Mouse (Mus musculus): ENCODE measurements around the gene Tescl.

Gene Tescl

DNA sequence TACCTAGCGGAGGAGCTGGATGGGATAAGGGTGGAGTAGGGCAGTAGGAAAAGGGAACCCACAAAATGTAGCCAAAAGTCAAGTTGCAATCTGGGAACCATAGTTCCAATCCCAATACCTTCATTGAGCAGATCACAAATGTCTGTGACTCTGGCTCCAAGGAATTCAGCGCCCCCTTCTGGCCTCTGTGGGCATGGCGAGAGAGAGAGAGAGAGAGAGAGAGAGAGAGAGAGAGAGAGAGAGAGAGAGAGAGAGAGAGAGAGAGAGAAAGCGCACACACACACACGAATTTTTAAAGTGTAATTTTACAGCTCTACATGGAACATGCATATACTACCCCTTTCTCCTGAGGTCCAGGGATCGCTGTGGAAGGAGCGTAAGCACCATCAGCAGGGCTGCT lies 29.5 kb upstream of the Tescl start:
- no peak for DNase-seq (ENCODE audit: low read depth, low spot score)

DNA sequence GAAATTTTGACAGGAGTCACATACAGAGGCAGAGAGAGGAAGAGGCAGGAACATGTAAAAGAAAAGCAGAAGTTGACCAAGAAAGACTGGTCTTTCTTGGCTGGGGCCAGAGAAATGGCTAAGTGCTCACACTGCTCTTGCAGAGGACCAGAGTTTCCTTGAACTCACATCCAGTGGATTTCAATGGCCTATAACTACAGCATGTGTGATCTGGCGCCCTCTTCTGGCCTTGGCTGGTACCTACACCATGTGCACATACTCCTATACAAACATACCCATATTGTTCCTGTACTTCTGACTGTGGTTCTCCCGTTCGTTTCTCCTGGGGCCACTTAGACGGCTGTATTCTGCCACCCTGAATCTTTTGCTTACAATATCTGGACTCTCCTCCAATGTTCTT lies 27.3 kb upstream of the Tescl start:
- no peak for DNase-seq (ENCODE audit: low read depth, low spot score)

DNA sequence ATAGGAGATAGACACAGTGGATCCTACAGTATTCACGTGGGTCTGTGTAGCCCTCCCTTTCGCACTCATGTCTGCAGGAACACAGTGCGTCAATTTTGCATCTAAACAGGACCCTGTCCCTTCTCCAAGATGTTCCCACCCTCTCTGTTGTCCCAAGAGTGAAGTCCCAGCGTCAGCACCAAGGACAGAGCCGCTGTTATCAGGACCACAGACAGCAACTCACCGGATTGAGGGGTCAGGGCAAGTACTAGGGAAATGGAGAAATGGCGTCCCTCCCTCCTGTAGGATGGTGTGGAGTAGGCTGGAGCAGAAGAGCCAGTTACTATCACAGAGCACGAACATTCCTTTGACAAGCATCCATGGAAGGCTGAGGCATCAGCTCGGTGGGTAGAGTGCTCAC lies 25.5 kb upstream of the Tescl start:
- DNase-seq (ENCODE audit: low read depth, low spot score): no peak

DNA sequence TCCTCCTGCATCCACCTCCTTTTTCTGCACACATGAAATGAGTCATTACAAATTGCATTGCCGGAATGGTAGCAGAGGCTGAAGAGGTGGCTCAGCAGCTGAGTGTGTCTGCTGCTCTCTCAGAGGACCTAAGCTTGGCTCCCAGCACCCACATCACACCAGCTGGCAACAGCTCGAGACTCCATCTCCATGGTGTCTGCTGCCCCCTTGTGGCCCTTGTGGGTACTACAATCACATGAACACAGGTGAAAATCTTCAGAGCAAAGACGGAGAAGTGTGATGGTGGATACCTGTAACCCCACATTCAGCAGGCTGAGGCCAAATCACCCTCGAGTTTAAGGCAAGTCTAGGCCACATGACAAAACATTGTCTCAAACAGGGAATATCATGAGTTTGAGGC lies 24.2 kb upstream of the Tescl start:
- no peak for DNase-seq (ENCODE audit: low read depth, low spot score)

DNA sequence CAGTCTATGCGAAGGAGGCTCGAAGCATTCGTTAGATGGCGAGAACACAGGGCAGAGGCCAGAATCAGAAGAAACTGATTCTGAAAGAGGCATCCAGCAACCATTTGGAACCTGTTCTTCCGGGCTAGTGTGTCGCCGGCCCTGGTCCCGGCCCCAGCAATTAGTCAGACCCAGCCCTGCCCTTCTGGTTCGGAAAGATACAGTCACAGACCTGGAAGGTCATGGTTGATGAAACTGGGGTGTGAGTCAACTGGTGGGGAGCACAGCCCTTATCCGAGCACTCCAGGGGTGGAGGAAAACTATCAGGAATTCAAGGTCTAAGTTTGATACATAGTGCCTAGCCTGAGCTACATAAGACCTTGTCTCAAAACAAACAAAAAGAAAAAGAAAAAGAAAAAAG lies 22.3 kb upstream of the Tescl start:
- no peak for DNase-seq (ENCODE audit: low read depth, low spot score)

DNA sequence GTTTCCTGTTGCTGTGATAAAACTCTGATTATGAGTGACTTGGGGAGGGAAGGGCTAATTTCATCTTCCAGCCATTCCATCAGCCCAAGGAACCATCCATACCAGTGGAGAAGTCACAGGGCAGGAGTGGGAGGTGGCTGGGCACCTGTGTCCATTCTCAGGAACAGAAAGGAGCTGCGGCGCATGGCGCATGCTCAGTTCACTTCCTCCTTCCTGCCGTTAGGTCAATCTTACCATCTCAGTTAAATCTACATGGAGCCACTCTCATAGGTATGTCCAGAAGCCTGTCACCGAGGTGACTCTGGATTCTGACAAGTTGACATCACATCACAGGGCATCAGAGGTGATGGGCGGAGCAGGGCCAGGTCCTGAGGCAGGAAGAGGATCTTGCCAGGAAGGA lies 21.9 kb upstream of the Tescl start:
- DNase-seq (ENCODE audit: low read depth, low spot score): no peak

DNA sequence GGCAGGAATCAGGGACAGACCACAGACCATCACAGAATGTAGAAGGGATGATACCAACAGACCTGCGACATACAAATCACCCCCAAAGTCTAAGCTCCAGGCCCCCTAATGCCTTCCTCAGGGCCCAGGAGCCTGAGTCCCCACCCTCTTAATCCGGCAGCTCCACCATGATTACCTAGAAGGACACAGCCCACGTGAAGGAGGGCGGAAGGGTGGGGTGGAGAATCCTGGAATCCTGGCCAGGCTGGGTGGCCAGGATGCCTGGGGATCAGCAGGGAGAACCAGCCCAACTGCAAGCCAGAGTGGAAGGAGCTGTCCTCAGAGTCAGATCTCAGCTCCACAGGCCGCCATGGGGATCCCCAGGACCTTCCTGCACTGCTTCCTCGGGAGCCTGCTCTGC lies 15.2 kb upstream of the Tescl start, which contains the start of gene Lypd5:
TSS of gene Lypd5 (plus strand) at position 301 of the 400 bp plus-strand sequence.
- no peak for DNase-seq (ENCODE audit: low read depth, low spot score)

DNA sequence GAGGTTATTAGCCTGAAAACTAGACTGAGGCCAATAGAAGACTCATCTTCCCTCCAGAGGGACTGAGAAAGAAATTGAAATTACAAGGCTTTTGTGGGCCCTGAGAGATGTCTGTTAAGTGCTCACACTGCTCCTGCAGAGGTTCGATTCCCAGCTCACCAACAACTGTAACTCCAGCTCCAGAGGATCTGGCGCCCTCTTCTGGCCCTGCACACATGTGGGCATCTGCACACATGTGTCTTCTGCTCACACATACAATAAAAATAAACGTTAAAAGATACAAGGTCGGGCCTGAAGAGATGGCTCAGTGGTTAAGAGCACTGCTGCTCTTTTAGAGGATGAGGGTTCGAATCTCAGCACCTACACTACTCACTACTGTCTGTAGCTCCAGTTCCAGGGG lies 12.7 kb upstream of the Tescl start:
- DNase-seq (ENCODE audit: low read depth, low spot score): no peak

DNA sequence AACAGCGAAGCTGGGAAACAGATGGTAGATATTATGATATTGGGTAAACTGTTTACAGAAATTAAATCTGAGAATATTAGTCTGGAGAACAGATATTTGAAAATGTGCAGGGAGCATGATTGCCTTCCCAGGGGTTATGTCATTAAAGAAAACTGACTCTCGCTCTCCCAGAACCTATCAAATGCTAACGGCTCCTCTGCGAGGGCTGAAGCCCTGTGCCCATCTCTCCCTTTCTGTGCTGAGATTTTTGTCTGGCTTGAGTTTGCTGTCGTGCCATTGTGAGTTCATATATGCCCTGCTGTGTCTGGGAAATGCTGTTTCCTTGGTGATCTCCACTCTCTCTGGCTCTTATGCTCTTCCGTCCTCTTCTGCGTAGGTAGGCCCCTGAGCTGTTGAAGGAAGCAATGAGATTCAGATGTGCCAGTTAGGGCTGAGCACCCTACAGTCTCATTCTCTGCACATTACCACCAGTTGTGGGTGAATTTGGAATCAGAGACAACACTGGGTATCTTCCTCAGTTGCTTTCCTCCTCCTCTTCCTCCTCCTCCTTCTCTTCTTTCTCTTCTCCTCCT lies 10.1 kb upstream of the Tescl start:
- DNase-seq (ENCODE audit: low read depth, low spot score): no peak

DNA sequence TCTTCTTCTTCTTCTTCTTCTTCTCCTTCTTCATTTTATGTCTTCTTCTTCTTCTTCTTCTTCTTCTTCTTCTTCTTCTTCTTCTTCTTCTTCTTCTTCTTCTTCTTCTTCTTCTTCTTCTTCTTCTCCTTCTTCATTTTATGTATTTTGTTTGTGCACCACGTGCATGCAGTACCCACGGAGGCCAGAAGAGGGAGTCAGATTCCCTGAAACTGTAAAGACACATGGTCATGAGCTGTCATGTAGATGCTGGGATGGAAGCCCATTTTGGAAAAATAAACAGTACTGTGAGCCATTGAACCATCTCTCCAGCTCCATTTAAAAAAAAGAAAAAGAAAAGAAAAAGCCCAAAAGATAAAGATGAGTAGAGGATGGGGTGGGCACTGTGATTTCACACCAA lies 4.5 kb upstream of the Tescl start:
- no peak for DNase-seq (ENCODE audit: low read depth, low spot score)

DNA sequence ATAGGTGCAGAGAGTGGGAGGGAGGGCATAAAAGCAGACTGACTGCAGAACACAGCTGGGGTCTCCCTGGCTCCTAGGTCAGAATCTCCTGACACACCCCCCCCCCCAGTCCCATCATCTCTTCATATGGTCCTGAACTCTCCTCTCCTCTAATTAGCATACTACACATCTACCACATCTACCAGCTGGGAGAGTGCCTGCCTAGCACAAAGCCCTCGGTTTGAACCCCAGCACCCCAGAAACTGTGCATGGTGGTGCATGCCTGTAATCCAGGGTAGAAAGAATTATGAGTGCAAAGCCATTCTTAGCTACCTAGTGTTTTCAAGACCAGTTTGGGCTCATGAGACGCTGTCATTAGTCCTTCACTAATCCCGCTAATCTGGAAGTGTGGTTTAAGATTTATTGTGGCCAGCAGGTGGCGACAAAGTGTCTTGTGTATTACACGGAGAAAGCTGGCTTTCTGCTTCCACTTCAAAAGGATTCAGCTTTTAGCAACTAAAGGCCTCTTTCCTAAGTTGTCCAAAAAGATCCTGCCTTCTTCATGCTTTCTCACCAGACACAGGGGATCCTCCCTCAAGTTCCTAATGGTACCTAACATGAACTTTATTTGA lies 2.1 kb upstream of the Tescl start:
- DNase-seq (ENCODE audit: low read depth, low spot score): peak; percentile 56

DNA sequence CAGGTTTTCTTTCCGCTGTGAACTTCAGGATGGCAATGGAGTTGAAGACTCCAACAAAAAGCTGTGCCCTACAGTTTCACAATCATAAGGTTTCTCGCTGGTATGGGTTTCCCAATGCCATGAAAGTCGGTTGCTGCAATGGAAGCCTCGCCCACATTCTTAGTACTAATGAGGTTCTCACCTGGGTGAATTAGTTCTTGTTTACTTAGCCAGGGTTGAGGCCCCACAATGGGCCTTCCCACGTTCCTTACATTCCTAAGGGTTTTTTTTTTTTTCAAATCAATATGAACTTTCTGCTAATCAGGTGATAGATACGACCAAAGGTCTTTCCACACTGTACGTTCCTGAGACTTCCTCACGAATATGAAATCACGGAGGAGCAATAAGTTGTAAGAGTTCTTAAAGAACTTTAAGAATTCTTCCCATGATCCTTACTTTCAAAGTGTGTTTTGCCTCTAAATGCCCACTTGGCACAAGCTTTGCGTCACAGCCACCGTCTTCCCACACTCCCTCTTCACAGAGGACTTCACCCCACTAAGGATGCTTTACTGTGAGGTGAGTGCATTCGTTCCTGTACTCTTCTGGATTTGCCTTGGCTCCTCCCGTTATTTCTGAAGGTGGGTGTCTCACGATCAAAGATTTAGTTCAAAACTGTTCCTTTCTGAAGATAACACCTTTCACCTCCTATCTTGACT lies 6.3 kb downstream of the Tescl start:
- DNase-seq (ENCODE audit: low read depth, low spot score): no peak

DNA sequence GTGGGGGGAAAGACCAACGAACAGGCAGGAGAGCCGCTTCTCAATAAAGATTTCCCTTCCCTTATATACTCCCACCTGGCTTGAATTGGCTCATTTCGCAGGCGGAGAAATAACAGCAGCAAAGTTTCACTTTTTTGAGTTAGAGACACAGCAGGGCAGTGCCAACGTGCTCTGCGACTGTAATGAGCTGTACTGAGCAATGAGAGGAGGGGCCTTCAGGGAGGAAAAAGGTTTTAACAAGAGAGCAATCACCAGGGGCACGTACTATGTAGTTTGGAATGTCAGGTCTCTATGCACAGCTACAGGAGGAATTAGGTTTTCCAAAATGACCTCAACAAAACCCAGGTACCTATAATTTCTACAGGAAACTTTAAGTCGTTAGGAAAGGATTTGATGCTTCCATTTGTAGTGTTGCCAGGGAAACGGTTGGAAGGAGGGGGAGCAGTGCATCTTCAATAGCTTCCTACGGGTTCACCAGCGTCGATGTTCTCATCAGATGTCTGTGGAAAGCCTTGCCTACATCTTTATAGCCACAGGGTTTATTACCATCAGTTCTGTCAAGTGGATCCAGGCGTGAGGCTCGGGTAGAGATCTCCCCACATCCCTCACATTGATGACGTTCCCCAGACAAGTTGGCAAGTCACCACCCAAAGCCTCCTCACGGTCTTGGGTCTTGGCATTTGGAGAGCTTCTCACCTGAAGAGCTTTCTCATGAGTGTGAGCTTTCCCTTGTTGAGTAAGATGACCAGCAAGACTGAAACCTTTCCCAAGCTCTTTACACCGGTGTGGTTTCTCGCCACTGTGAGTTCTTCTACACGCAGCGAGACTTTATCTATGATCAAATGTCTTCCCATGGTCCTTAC lies 7.2 kb downstream of the Tescl start:
- no peak for DNase-seq (ENCODE audit: low read depth, low spot score)

DNA sequence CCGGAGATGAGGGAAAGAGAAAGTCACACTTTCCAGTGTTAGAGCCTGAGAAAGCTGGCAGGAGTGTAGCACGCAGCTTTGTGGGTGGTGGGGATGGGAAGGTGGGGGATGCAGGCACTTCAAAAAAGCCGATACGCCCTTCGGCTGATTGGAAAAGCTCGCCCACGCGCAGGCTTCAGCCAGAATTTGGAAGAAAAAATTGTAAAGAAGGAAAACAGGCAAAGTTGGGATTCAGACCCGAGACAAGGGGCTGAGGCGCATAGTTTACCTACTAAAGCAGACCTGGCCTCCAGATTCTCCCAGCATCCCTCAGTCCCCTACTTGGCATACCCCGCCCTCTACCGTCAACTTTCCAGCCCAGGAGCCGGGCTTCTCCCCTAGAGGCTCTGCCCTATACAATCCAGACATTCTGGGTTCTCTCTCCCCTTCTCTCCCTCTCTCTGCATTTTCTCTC lies 8.0 kb downstream of the Tescl start:
- DNase-seq (ENCODE audit: low read depth, low spot score): no peak

DNA sequence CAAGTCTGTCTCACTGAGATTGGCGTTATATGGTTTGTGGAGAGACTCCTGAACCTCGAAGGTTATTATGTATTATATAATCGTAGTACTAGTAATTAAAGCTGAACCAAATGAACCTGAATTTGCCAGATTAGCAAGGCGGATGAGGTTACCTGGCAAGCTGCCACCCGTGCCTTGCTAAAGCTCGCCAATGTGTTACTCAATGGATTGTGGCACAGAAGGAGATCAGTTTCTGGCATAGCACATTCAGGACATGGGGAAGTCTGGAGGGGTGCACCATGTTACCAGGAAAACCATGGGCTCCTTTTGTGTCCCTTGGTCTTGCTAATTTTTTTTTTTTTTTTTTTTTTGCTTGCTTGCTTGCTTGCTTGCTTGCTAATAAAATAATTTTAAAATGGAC lies 8.5 kb downstream of the Tescl start:
- no peak for DNase-seq (ENCODE audit: low read depth, low spot score)

DNA sequence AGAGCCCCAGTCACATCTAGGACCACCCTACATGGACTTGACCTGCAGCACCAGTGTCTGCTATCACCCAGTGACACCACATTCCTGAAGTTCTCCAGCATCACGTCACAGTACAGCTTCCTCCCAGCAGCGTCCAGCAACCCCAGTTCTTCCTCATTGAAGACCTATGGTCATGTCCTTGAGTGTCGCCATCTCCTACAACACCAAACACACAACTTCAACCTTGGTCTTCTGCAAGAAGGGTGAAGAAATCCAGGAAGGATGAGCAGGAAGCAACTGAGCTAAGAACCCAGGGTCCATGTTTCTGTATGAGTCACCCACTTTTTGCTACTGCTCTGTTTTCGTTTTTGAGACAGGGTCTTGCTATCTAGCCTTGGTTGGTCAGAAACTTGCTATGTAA lies 11.1 kb downstream of the Tescl start:
- no peak for DNase-seq (ENCODE audit: low read depth, low spot score)

DNA sequence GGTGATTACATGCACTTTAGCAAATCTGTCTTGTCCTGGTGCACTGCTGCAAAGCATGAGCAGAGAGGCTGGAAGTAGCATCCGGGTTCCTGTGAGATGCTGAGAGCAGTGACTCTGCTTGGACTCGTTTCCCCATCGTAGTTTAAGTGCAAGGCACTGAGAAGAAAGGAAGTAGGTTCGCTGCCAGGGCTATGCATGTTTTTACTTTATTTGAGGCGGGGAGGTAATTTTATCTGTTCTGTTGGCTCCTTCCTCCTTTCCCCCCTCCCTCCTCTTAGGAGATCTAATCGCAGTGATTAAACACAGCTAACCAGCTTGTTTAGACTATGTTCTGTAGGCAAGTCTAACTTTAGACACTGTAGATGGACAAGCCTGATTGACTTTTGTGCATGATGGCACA lies 14.8 kb downstream of the Tescl start:
- DNase-seq (ENCODE audit: low read depth, low spot score): no peak

DNA sequence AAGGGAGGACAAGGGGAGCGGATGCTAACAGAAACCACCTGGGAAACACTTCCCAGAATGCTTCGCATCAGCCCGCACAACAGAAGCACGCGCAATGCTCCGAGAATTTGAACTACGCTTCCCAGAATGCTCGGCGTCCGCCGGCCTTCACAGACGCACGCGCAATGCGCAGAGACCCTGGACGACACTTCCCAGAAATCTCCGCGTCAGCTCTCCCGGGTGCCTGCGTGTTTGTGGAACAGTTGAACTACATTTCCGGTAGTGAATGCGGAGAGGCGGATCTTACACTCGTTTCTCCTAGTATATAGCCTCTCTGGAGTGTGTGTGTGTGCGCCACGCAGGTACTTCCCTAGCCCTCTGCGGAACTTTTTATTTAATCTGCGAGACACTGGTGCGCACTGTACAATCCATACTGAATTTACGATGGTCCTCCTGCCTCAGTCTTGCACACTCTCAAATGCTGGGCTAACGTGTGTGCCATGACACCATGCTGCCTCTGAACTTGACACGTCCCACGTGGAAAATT lies 17.1 kb downstream of the Tescl start, which contains the start of gene Zfp94:
TSS of gene Zfp94 (minus strand) at position 100 of the 526 bp plus-strand sequence.
- DNase-seq (ENCODE audit: low read depth, low spot score): peak; percentile 92

DNA sequence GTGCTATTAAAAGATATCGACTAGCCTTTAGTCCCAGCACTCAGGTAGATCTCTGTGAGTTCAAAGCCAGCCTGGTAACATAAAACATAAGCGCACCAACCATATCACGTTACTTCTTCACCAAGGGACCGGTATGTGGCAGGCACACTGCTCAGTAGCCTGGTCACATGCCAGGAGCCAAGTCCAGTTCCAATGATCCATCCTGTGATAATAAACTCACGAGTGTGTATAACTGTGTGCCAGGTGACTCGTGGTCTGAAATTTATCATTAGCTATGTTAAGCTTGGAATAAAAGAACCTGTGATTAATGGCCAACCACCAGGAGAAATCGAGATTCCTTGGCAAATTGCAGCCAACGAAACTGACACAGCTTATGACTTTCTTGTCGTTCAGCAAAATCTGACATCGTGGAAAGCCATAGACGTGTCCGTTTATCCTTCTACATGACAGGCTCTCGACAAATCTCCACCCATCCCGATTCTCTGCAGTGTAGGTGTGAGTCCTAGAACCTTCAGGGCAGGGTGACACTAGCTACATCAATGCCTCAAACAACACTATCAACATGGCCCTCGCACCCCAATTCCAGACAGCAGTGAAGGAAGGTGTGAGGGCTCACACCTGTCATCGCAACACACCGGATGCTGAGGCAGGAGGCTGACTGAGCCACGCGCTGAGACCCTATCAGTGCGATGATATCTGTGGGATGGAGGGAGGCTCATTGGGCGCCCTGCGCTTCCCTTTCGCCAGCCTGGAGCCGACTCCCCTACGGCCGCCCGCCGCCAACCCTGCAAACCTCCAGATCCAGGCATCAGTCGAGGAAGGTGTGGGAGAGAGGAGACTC lies 17.8 kb downstream of the Tescl start:
- DNase-seq (ENCODE audit: low read depth, low spot score): no peak

DNA sequence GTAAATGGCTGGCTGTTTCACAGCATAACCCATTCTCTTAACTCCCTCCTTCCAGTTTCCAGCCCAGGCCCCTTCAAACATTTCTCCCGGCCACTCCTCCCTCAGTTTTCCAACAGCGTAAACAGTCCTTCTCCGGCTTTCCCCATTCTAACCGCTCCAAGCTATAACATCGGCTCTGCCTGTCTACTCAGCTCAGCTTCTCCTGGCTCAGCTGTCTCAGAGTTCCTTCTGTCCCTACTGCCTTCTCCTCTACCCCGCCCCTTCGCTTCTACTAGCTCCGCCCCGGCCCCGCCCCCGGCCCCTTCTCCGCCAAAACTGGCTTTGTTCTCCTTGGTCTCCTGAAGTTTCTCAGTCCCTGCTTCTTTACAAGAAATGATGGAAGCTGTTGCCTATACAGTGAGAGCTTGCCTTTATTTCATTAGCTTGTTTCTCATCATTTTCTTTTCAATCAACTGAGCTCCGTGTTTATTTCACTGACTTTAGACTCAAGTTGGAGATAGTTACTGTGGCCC lies 32.9 kb downstream of the Tescl start, which contains the start of gene Zfp61:
TSS of gene Zfp61 (minus strand) at position 462 of the 512 bp plus-strand sequence.
- no peak for DNase-seq (ENCODE audit: low read depth, low spot score)

All from embryo, embryonic 11.5 days (tissue).